Mouse (Mus musculus) CD4-positive, CD25-positive, alpha-beta regulatory T cell, adult 9 weeks (primary cell): Measurements from ENCODE around the gene Ric8a. TPM values are rescaled to one million over a fixed set of nuclear protein-coding genes. Genes with fewer than 3 reads are reported as not detected.

Experiments used
- polyA plus RNA-seq: library from polyadenylated mRNA; unstranded; fragments of 100-300 nt; shearing (Covaris generic); gene quantifications from one replicate; pipeline ENCODE4 v1.2.1, GENCODE M21; 2017

The Ric8a gene
- polyA plus RNA-seq, result 163 TPM

GRCm38 (mm10) chr7:140856785-140857549, at the start of gene Ric8a:
Ric8a (plus strand) TSS chr7:140856957.

GRCm38 (mm10) chr7:140821653-140822329, 35.0 kb upstream of the Ric8a start, which contains the start of gene Zfp941:
Zfp941 (minus strand) TSS chr7:140822178.

GRCm38 (mm10) chr7:140834968-140835757, 21.6 kb upstream of the Ric8a start, which contains the start of gene Urah:
Urah (plus strand) TSS chr7:140835018.

GRCm38 (mm10) chr7:140844905-140845665, 11.7 kb upstream of the Ric8a start, which contains the start of gene Scgb1c1:
Scgb1c1 (plus strand) TSS chr7:140845547.

GRCm38 (mm10) chr7:140847755-140848580, 8.8 kb upstream of the Ric8a start, which contains the start of gene Odf3:
Odf3 (plus strand) TSS chr7:140847805.

GRCm38 (mm10) chr7:140855860-140856784, 635 bp upstream of the Ric8a start, which contains the start of gene Gm45785:
Gm45785 (minus strand) TSS chr7:140856331.

GRCm38 (mm10) chr7:140857550-140858505, 1.1 kb downstream of the Ric8a start, which contains the start of gene Bet1l:
Bet1l (minus strand) TSS chr7:140857577.

GRCm38 (mm10) chr7:140881696-140882468, 25.1 kb downstream of the Ric8a start, which contains the start of the genes Psmd13 and Sirt3:
Psmd13 (plus strand) TSS chr7:140881968.
Sirt3 (minus strand) TSS chr7:140882309.

GRCm38 (mm10) chr7:140900220-140900619, 43.5 kb downstream of the Ric8a start, which contains the start of gene Cox8b:
Cox8b (minus strand) TSS chr7:140900446.

Other genes with a start within 250 kb of the Ric8a start
- not detected for gene Olfr61, start 228.0 kb upstream of the Ric8a start, polyA plus RNA-seq
- not detected for gene Olfr53, start 210.5 kb upstream of the Ric8a start, polyA plus RNA-seq
- gene Olfr539, start 197.0 kb upstream of the Ric8a start, polyA plus RNA-seq, result 0.02 TPM
- gene Olfr45, start 175.0 kb upstream of the Ric8a start, polyA plus RNA-seq, result not detected
- not detected for gene Olfr541, start 159.7 kb upstream of the Ric8a start, polyA plus RNA-seq
- not detected for gene Cyp2e1, start 93.2 kb upstream of the Ric8a start, polyA plus RNA-seq
- 0.40 TPM for gene Syce1, start 69.1 kb upstream of the Ric8a start, polyA plus RNA-seq
- gene Zfp941, start 34.8 kb upstream of the Ric8a start, polyA plus RNA-seq, result 0.46 TPM
- not detected for gene Urah, start 21.9 kb upstream of the Ric8a start, polyA plus RNA-seq
- gene Scgb1c1, start 11.4 kb upstream of the Ric8a start, polyA plus RNA-seq, result not detected
- gene Odf3, start 9.2 kb upstream of the Ric8a start, polyA plus RNA-seq, result not detected
- not detected for gene Gm45785, start 626 bp upstream of the Ric8a start, polyA plus RNA-seq
- gene Bet1l, start 620 bp downstream of the Ric8a start, polyA plus RNA-seq, result 65.2 TPM
- 270 TPM for gene Psmd13, start 25.0 kb downstream of the Ric8a start, polyA plus RNA-seq
- gene Sirt3, start 25.4 kb downstream of the Ric8a start, polyA plus RNA-seq, result 10.4 TPM
- not detected for gene Cox8b, start 43.5 kb downstream of the Ric8a start, polyA plus RNA-seq
- not detected for gene Nlrp6, start 63.9 kb downstream of the Ric8a start, polyA plus RNA-seq
- 40.2 TPM for gene Pgghg, start 84.4 kb downstream of the Ric8a start, polyA plus RNA-seq
- gene Ifitm5, start 93.3 kb downstream of the Ric8a start, polyA plus RNA-seq, result 0.98 TPM
- not detected for gene Gm45717, start 99.0 kb downstream of the Ric8a start, polyA plus RNA-seq
- 30.3 TPM for gene Ifitm2, start 99.0 kb downstream of the Ric8a start, polyA plus RNA-seq
- not detected for gene Ifitm1, start 110.3 kb downstream of the Ric8a start, polyA plus RNA-seq
- gene Ifitm3, start 153.8 kb downstream of the Ric8a start, polyA plus RNA-seq, result 8.5 TPM
- gene Ifitm6, start 161.0 kb downstream of the Ric8a start, polyA plus RNA-seq, result not detected
- not detected for gene Gm17387, start 172.2 kb downstream of the Ric8a start, polyA plus RNA-seq
- gene B4galnt4, start 204.1 kb downstream of the Ric8a start, polyA plus RNA-seq, result 15.5 TPM
- gene Pkp3, start 221.3 kb downstream of the Ric8a start, polyA plus RNA-seq, result 411 TPM
- gene Sigirr, start 243.6 kb downstream of the Ric8a start, polyA plus RNA-seq, result 274 TPM